Mouse (Mus musculus): ENCODE measurements around the gene Rcn3.

Gene Rcn3

DNA sequence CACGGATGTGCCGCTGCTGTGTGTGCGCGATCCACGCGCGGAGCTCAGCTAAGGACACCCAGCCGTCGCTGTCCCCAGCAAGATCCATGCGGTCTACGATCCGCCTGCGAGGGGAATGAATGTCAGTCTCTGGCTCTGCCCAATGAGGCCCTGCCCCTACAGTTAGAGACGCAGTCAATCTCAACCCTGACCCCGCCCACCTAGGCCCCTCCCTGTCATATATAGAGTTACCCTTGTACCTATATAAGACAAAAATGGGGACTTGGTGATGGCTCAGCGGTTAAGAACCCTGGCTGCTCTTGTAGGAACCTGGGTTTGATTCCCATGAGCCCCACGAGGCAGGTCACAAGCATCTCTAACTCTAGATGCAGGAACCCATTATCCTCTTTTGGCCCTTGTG is 3.4 kb downstream of the Rcn3 start:
- Histone ChIP-seq H3K36me3 (ENCODE audit: insufficient read depth, low read length) (peaks cover 42% of the 10 kb centered on the region), H3K27me3 (ENCODE audit: insufficient read depth, low read length) (no peaks in the 10 kb centered on the region), H3K9me3 (ENCODE audit: low read length) (no peaks in the 10 kb centered on the region), H3K4me1 (replicated peaks; ENCODE audit: low read depth, low read length) (peaks cover 75% of the 10 kb centered on the region), H3K4me3 (replicated peaks; ENCODE audit: low read length) (peak overlapping the region; percentile 60)
- TF ChIP-seq CTCF (conservative IDR thresholded peaks at IDR 0.05; ENCODE audit: low read length) (no peak), POU5F1 (IDR thresholded peaks at IDR 0.05; ENCODE audit: borderline replicate concordance, low read length) (no peak), NANOG (IDR thresholded peaks at IDR 0.05; ENCODE audit: borderline replicate concordance, low read length) (no peak)

DNA sequence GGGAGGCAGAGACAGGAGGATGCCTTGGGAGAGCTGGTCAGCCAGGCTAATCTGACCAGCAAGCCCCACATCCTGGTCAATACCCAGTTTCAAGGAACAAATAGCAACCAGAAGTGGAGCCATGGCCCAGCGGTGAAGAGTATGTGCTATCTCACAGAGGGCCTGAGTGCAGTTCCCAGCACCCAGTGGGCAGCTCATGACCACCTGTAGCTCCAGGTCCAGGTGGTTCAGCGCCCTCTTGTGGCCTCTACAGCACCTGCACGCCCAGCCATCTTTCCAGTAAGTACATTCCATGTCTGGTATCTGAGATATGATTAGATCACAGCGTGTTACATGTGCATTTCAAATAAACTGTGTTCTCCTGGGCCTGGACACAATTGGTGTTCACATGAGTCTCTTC is 5.9 kb downstream of the Rcn3 start:
- TF ChIP-seq CTCF (conservative IDR thresholded peaks at IDR 0.05; ENCODE audit: low read length) (peak; percentile 83), POU5F1 (IDR thresholded peaks at IDR 0.05; ENCODE audit: borderline replicate concordance, low read length) (no peak)
- no peak overlapping the region for H3K4me3 ChIP-seq (replicated peaks; ENCODE audit: low read length)
- peaks cover 79% of the 10 kb centered on the region for H3K4me1 ChIP-seq (replicated peaks; ENCODE audit: low read depth, low read length)
- no peaks in the 10 kb centered on the region for H3K9me3 ChIP-seq (ENCODE audit: low read length)
- H3K36me3 ChIP-seq (ENCODE audit: insufficient read depth, low read length): peaks cover 50% of the 10 kb centered on the region
- no peaks in the 10 kb centered on the region for H3K27me3 ChIP-seq (ENCODE audit: insufficient read depth, low read length)

DNA sequence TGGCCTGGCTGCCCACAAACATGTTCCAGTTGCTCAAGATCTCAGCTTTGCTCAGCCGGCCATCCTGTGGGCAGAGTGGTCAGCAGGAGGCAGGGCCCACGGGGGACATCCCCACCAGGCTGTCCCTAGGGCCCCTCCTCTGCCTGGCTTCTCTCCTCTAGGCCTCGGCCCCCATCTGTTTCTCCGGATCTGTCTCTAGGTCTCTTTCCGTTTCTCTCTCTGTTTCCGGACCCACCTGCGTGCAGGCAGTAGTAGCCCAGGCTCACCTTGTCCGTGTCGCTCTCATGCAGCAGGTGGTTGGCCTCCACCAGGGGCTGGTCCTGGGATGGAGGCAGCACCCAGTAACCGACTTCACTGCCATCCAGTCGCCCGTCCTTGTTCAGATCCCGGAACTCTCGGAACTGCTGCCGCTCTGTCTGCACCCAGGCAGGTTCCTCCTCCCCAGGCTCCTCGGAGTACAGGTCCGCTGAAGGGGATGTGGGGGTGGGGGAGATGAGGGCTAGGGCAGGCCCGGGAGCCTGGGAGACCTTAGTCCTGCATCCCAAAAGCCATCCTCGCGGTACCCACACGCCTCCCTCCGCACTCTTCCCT is 8.6 kb downstream of the Rcn3 start:
- no peaks in the 10 kb centered on the region for H3K27me3 ChIP-seq (ENCODE audit: insufficient read depth, low read length)
- H3K4me3 ChIP-seq (replicated peaks; ENCODE audit: low read length): peak overlapping the region; percentile 55
- TF ChIP-seq POU5F1 (IDR thresholded peaks at IDR 0.05; ENCODE audit: borderline replicate concordance, low read length): no peak
- no peak for TF ChIP-seq CTCF (conservative IDR thresholded peaks at IDR 0.05; ENCODE audit: low read length)
- no peak for TF ChIP-seq NANOG (IDR thresholded peaks at IDR 0.05; ENCODE audit: borderline replicate concordance, low read length)

DNA sequence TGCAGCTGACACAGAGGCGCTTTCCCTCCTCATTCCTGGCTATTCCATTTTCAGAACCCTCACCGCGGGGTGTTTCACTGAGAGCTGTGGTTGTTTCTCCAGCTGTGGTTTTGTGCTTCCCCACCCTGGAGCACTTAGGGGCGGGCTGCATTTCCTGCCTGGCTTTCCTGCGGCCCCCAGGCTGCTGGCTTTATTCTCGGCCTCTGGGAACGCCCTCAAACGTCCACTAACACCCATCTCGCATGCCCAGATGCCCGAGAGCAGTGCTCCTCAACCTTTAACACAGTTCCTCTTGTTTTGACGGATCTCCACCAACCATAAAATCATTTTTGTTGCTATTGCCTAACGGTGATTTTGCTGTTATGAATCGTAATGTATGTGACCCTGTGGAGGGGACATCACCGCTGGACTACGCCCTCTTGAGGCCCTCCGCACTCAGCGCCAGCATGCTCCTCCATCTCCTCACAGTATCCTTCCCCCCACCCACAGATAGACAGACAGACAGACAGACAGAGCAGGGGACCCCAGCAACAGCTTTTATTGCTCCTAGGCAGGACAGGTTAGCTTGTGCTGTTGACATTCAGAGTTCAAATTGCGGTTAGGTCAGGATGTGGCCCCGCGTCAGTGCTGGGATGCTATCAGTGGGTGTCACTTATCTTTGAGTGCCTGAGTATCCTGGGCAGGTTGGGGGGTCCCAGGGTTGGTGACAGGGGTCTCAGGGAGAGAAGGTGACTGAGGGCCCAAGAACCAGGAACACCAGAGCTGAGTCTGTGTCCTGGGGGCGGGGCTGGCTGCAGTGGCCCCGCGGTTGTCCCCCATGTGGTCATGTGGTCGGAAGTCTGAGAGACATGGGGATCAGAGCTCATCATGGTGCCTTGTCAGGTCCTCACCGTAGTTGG is 9.4 kb downstream of the Rcn3 start:
- TF ChIP-seq CTCF (conservative IDR thresholded peaks at IDR 0.05; ENCODE audit: low read length) (no peak), POU5F1 (IDR thresholded peaks at IDR 0.05; ENCODE audit: borderline replicate concordance, low read length) (no peak), NANOG (IDR thresholded peaks at IDR 0.05; ENCODE audit: borderline replicate concordance, low read length) (no peak)
- Histone ChIP-seq H3K4me1 (replicated peaks; ENCODE audit: low read depth, low read length) (peaks cover 67% of the 10 kb centered on the region), H3K4me3 (replicated peaks; ENCODE audit: low read length) (peak overlapping the region; percentile 55), H3K9me3 (ENCODE audit: low read length) (no peaks in the 10 kb centered on the region), H3K27me3 (ENCODE audit: insufficient read depth, low read length) (no peaks in the 10 kb centered on the region), H3K36me3 (ENCODE audit: insufficient read depth, low read length) (peaks cover 52% of the 10 kb centered on the region)

More for the DNA sequence above, 8.6 kb downstream of the Rcn3 start:
- peaks cover 71% of the 10 kb centered on the region for H3K4me1 ChIP-seq (replicated peaks; ENCODE audit: low read depth, low read length)
- H3K36me3 ChIP-seq (ENCODE audit: insufficient read depth, low read length): peaks cover 50% of the 10 kb centered on the region
- H3K9me3 ChIP-seq (ENCODE audit: low read length): no peaks in the 10 kb centered on the region

DNA sequence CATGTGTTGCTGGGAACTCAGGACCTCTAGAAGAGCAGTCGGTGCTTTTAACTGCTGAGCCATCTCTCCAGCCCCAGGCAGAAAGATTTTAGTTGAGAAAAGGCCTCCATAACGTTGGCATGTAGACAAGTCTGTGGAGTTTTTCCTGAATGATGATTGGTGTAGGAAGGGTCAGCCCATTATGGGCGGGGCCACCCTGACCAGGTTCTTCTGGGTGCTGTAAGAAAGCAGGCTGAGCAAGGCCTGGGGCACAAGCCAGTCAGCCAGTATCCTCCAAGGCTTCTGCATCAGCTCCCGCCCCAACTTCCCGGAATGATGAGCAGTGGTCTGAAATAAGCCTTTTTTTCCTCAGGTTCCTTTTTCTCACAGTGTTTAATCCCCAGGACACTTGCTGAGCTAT is 11.0 kb downstream of the Rcn3 start:
- Histone ChIP-seq H3K36me3 (ENCODE audit: insufficient read depth, low read length) (peaks cover 54% of the 10 kb centered on the region), H3K4me1 (replicated peaks; ENCODE audit: low read depth, low read length) (peaks cover 67% of the 10 kb centered on the region), H3K9me3 (ENCODE audit: low read length) (no peaks in the 10 kb centered on the region), H3K4me3 (replicated peaks; ENCODE audit: low read length) (no peak overlapping the region), H3K27me3 (ENCODE audit: insufficient read depth, low read length) (no peaks in the 10 kb centered on the region)
- TF ChIP-seq CTCF (conservative IDR thresholded peaks at IDR 0.05; ENCODE audit: low read length) (no peak), NANOG (IDR thresholded peaks at IDR 0.05; ENCODE audit: borderline replicate concordance, low read length) (no peak), POU5F1 (IDR thresholded peaks at IDR 0.05; ENCODE audit: borderline replicate concordance, low read length) (no peak)

- no peaks in the 10 kb centered on the region for H3K27me3 ChIP-seq (ENCODE audit: insufficient read depth, low read length)
- TF ChIP-seq CTCF (conservative IDR thresholded peaks at IDR 0.05; ENCODE audit: low read length) (peak; percentile 78), POU5F1 (IDR thresholded peaks at IDR 0.05; ENCODE audit: borderline replicate concordance, low read length) (no peak)
- no peaks in the 10 kb centered on the region for H3K9me3 ChIP-seq (ENCODE audit: low read length)
- H3K4me3 ChIP-seq (replicated peaks; ENCODE audit: low read length): no peak overlapping the region
- H3K4me1 ChIP-seq (replicated peaks; ENCODE audit: low read depth, low read length): peaks cover 74% of the 10 kb centered on the region
- H3K36me3 ChIP-seq (ENCODE audit: insufficient read depth, low read length): peaks cover 54% of the 10 kb centered on the region
Observed at GRCm38 (mm10) chr7:45079856-45080255, 12.2 kb downstream of the Rcn3 start.

DNA sequence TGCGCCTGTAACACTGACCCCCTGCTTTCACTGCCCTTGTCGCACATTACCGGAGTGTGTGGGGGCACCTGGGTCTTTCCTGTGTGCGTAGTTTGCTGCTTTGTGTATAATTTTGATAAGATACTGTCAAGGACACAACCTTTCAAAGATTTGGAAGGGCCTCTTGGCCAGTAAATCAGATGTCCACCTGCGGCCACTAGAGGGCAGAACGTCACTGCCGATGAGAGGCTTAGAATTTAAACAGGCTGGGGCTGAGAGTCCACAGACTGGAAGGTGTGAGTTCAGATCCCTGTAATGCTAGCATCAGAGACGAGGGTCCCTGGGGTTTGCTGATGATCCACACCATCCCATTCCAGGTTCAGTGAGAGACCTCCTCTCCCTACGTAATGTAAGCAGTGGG is 13.5 kb downstream of the Rcn3 start:
- Histone ChIP-seq H3K36me3 (ENCODE audit: insufficient read depth, low read length) (peaks cover 56% of the 10 kb centered on the region), H3K4me3 (replicated peaks; ENCODE audit: low read length) (no peak overlapping the region), H3K9me3 (ENCODE audit: low read length) (no peaks in the 10 kb centered on the region), H3K4me1 (replicated peaks; ENCODE audit: low read depth, low read length) (peaks cover 75% of the 10 kb centered on the region), H3K27me3 (ENCODE audit: insufficient read depth, low read length) (no peaks in the 10 kb centered on the region)
- TF ChIP-seq CTCF (conservative IDR thresholded peaks at IDR 0.05; ENCODE audit: low read length) (peak; percentile 58), POU5F1 (IDR thresholded peaks at IDR 0.05; ENCODE audit: borderline replicate concordance, low read length) (no peak), NANOG (IDR thresholded peaks at IDR 0.05; ENCODE audit: borderline replicate concordance, low read length) (no peak)

- TF ChIP-seq POU5F1 (IDR thresholded peaks at IDR 0.05; ENCODE audit: borderline replicate concordance, low read length) (no peak), CTCF (conservative IDR thresholded peaks at IDR 0.05; ENCODE audit: low read length) (no peak), NANOG (IDR thresholded peaks at IDR 0.05; ENCODE audit: borderline replicate concordance, low read length) (no peak)
- H3K9me3 ChIP-seq (ENCODE audit: low read length): no peaks in the 10 kb centered on the region
- H3K4me1 ChIP-seq (replicated peaks; ENCODE audit: low read depth, low read length): peaks cover 75% of the 10 kb centered on the region
- H3K36me3 ChIP-seq (ENCODE audit: insufficient read depth, low read length): peaks cover 54% of the 10 kb centered on the region
- no peak overlapping the region for H3K4me3 ChIP-seq (replicated peaks; ENCODE audit: low read length)
- no peaks in the 10 kb centered on the region for H3K27me3 ChIP-seq (ENCODE audit: insufficient read depth, low read length)
Observed at GRCm38 (mm10) chr7:45077829-45078228, 14.2 kb downstream of the Rcn3 start.
